In genomic region chr16:5759021-5759420, GRCm38 (mm10) we compare ENCODE assay signal across 21 mouse cellular contexts.
"Had no signal": no experiment of that assay in that cellular context is flagged by ENCODE, and none has a peak within 500 bp of the region (broad histone marks: within the 10 kb centered on the region; RNA-seq: fewer than 3 reads in every experiment).

No protein-coding gene starts in this region.

- H3K27me3 ChIP-seq: liver, embryonic 13.5 days; liver, embryonic 15.5 days; lung, embryonic 15.5 days; megakaryocyte, embryonic 14.5 days; neural tube, embryonic 13.5 days; neural tube, embryonic 15.5 days had no signal

- H3K4me2 ChIP-seq: liver, embryonic 11.5 days; liver, embryonic 13.5 days; liver, embryonic 15.5 days; lung, embryonic 15.5 days; neural tube, embryonic 13.5 days; neural tube, embryonic 15.5 days had no signal

- H3K4me1 ChIP-seq: liver, embryonic 13.5 days; liver, embryonic 15.5 days; lung, embryonic 15.5 days; megakaryocyte, embryonic 14.5 days; neural tube, embryonic 13.5 days; neural tube, embryonic 15.5 days had no signal

- H3K36me3 ChIP-seq: liver, embryonic 13.5 days; liver, embryonic 15.5 days; lung, embryonic 15.5 days; neural tube, embryonic 13.5 days; neural tube, embryonic 15.5 days had no signal

- H3K9me3 ChIP-seq: liver, embryonic 15.5 days; lung, embryonic 15.5 days; neural tube, embryonic 13.5 days; neural tube, embryonic 15.5 days had no signal

- ATAC-seq: liver, postnatal 0 days; lung, postnatal 0 days had no signal

- H3K9ac ChIP-seq: liver, embryonic 13.5 days; liver, embryonic 15.5 days; liver, postnatal 0 days; lung, embryonic 15.5 days; neural tube, embryonic 13.5 days; neural tube, embryonic 15.5 days had no signal

- H3K27ac ChIP-seq: liver, embryonic 13.5 days; liver, embryonic 15.5 days; lung, embryonic 15.5 days; macrophage; neural tube, embryonic 13.5 days; neural tube, embryonic 15.5 days had no signal

- DNase-seq: liver, embryonic 13.5 days; liver, postnatal 0 days; lung, adult 2 months; lung, postnatal 14 days; lung, postnatal 36 days; retina, postnatal 1 day; right cerebral cortex, adult 18-20 months; right cerebral cortex, postnatal 25 days; right cerebral cortex, postnatal 4 days; spleen, adult 18-20 months; thymus, adult 2 months; thymus, postnatal 25 days; thymus, postnatal 4 days had no signal

- H3K4me3 ChIP-seq: liver, embryonic 13.5 days; liver, embryonic 15.5 days; lung, embryonic 15.5 days; megakaryocyte, embryonic 14.5 days; neural tube, embryonic 13.5 days; neural tube, embryonic 15.5 days had no signal
